Mouse (Mus musculus) midbrain, embryonic 13.5 days (tissue): ENCODE measurements at regions not wholly inside any gene's neighbourhood (a gene's known extent, or its start where the extent isn't known, plus 50 kb on each side); places are given as distances from the start of the nearest gene placed in this dataset.

Source experiments
- ATAC-seq: fragments of 200-750 bp; cut with Nextera tagmentation; 2 replicates; pipeline ENCODE4 v1.8.0; 2017; ENCODE audit warnings: mild to moderate bottlenecking, moderate TSS enrichment, moderate library complexity
- H3K27ac ChIP-seq: fragments of 300-500 bp; sonication (generic); 2 replicates; pipeline ENCODE4 v1.5.1; 2015; ENCODE audit warnings: inconsistent platforms, mild to moderate bottlenecking, moderate library complexity
- H3K27me3 ChIP-seq: fragments of 300-500 bp; sonication (generic); 2 replicates; pipeline ENCODE4 v1.6.1; 2015; ENCODE audit warnings: mild to moderate bottlenecking, inconsistent platforms
- H3K36me3 ChIP-seq: fragments of 300-500 bp; sonication (generic); 2 replicates; pipeline ENCODE4 v1.6.1; 2015; ENCODE audit warnings: mild to moderate bottlenecking, inconsistent platforms
- H3K4me1 ChIP-seq: fragments of 300-500 bp; sonication (generic); replicated peaks from 2 replicates; pipeline ENCODE4 v1.6.1; 2015; ENCODE audit warnings: inconsistent platforms
- H3K4me2 ChIP-seq: fragments of 300-500 bp; sonication (generic); replicated peaks from 2 replicates; pipeline ENCODE4 v1.6.1; 2015; ENCODE audit warnings: moderate library complexity, mild to moderate bottlenecking, inconsistent platforms
- H3K4me3 ChIP-seq: fragments of 300-500 bp; sonication (generic); replicated peaks from 2 replicates; pipeline ENCODE4 v1.5.1; 2015; ENCODE audit warnings: mild to moderate bottlenecking, inconsistent platforms
- H3K9ac ChIP-seq: fragments of 300-500 bp; sonication (generic); replicated peaks from 2 replicates; pipeline ENCODE4 v1.6.1; 2015; ENCODE audit warnings: mild to moderate bottlenecking, inconsistent platforms
- H3K9me3 ChIP-seq: fragments of 300-500 bp; sonication (generic); 2 replicates; pipeline ENCODE4 v1.6.1; 2016; ENCODE audit warnings: mild to moderate bottlenecking, inconsistent platforms
- WGBS: fragments of 180-500 bp; shearing (Covaris S2); methylation state at CpG from one replicate; pipeline ENCODE4 v1.1.7; 2015; 5-methylcytosine and 5-hydroxymethylcytosine counted together

- Histone ChIP-seq H3K4me2 (no peak overlapping the region), H3K4me3 (no peak overlapping the region), H3K27ac (no peak overlapping the region), H3K9ac (no peak overlapping the region), H3K36me3 (no peaks in the 10 kb centered on the region), H3K9me3 (no peaks in the 10 kb centered on the region), H3K27me3 (no peaks in the 10 kb centered on the region), H3K4me1 (no peaks in the 10 kb centered on the region)
- WGBS = 62% methylated on average over 2 of the region's 2 CpGs
- ATAC-seq = no peak
These were observed 368.7 kb downstream of the Tmem135 start for GRCm38 (mm10) chr7:89035138-89035996.

GRCm38 (mm10) chr7:89023230-89024030, 380.6 kb downstream of the Tmem135 start:
- no peaks in the 10 kb centered on the region for H3K9me3 ChIP-seq
- no peaks in the 10 kb centered on the region for H3K4me1 ChIP-seq
- H3K4me2 ChIP-seq = no peak overlapping the region
- H3K9ac ChIP-seq = no peak overlapping the region
- H3K27me3 ChIP-seq = no peaks in the 10 kb centered on the region
- no peak overlapping the region for H3K4me3 ChIP-seq
- no peaks in the 10 kb centered on the region for H3K36me3 ChIP-seq
- 0 out of 2 replicates have a peak, but pooled peaks have one; percentile 48 for ATAC-seq
- WGBS = 85% methylated on average over 3 of the region's 3 CpGs
- no peak overlapping the region for H3K27ac ChIP-seq

GRCm38 (mm10) chr7:88998815-88999392, 405.1 kb downstream of the Tmem135 start:
- H3K9me3 ChIP-seq = no peaks in the 10 kb centered on the region
- H3K4me2 ChIP-seq = no peak overlapping the region
- ATAC-seq = peak; percentile 27; the same call in 1 of the 2 replicates
- H3K27ac ChIP-seq = no peak overlapping the region
- no peak overlapping the region for H3K4me3 ChIP-seq
- H3K4me1 ChIP-seq = no peaks in the 10 kb centered on the region
- H3K9ac ChIP-seq = no peak overlapping the region
- no peaks in the 10 kb centered on the region for H3K27me3 ChIP-seq
- WGBS = 81% methylated on average over 4 of the region's 4 CpGs
- H3K36me3 ChIP-seq = no peaks in the 10 kb centered on the region

GRCm38 (mm10) chr7:88997815-88998477, 406.1 kb downstream of the Tmem135 start:
- H3K4me2 ChIP-seq = no peak overlapping the region
- no peaks in the 10 kb centered on the region for H3K36me3 ChIP-seq
- no peaks in the 10 kb centered on the region for H3K4me1 ChIP-seq
- 86% methylated on average over 3 of the region's 3 CpGs for WGBS
- H3K4me3 ChIP-seq = no peak overlapping the region
- H3K27ac ChIP-seq = no peak overlapping the region
- no peaks in the 10 kb centered on the region for H3K9me3 ChIP-seq
- no peak for ATAC-seq
- H3K9ac ChIP-seq = no peak overlapping the region
- H3K27me3 ChIP-seq = no peaks in the 10 kb centered on the region

GRCm38 (mm10) chr7:88974436-88974835, 429.6 kb downstream of the Tmem135 start:
- H3K27me3 ChIP-seq = no peaks in the 10 kb centered on the region
- H3K4me2 ChIP-seq = no peak overlapping the region
- no peak for ATAC-seq
- no peak overlapping the region for H3K4me3 ChIP-seq
- no peak overlapping the region for H3K9ac ChIP-seq
- no peak overlapping the region for H3K27ac ChIP-seq
- H3K36me3 ChIP-seq = no peaks in the 10 kb centered on the region
- 82% methylated on average over 4 of the region's 4 CpGs for WGBS
- H3K9me3 ChIP-seq = no peaks in the 10 kb centered on the region
- H3K4me1 ChIP-seq = no peaks in the 10 kb centered on the region

GRCm38 (mm10) chr7:88960841-88961240, 443.2 kb downstream of the Tmem135 start:
- Histone ChIP-seq H3K4me1 (peaks cover 12% of the 10 kb centered on the region; the same call in 1 of the 2 replicates), H3K27ac (no peak overlapping the region), H3K4me3 (no peak overlapping the region), H3K27me3 (no peaks in the 10 kb centered on the region), H3K9ac (no peak overlapping the region), H3K36me3 (no peaks in the 10 kb centered on the region), H3K9me3 (no peaks in the 10 kb centered on the region), H3K4me2 (no peak overlapping the region)
- ATAC-seq = no peak

- Histone ChIP-seq H3K27me3 (no peaks in the 10 kb centered on the region), H3K9me3 (no peaks in the 10 kb centered on the region), H3K27ac (no peak overlapping the region), H3K9ac (no peak overlapping the region), H3K4me2 (no peak overlapping the region), H3K36me3 (no peaks in the 10 kb centered on the region), H3K4me1 (peaks cover 12% of the 10 kb centered on the region; the same call in 1 of the 2 replicates), H3K4me3 (no peak overlapping the region)
- 70% methylated on average over 4 of the region's 4 CpGs for WGBS
- ATAC-seq = no peak
These were observed 443.8 kb downstream of the Tmem135 start for GRCm38 (mm10) chr7:88960190-88960589.

- no peak overlapping the region for H3K4me3 ChIP-seq
- ATAC-seq = no peak
- peaks cover 12% of the 10 kb centered on the region; the same call in 1 of the 2 replicates for H3K4me1 ChIP-seq
- H3K36me3 ChIP-seq = no peaks in the 10 kb centered on the region
- H3K9ac ChIP-seq = no peak overlapping the region
- H3K27ac ChIP-seq = no peak overlapping the region
- no peaks in the 10 kb centered on the region for H3K27me3 ChIP-seq
- H3K9me3 ChIP-seq = no peaks in the 10 kb centered on the region
- no peak overlapping the region for H3K4me2 ChIP-seq
- WGBS = 54% methylated on average over 6 of the region's 6 CpGs
These were observed 444.5 kb downstream of the Tmem135 start for GRCm38 (mm10) chr7:88959332-88960124.

GRCm38 (mm10) chr7:88954978-88955377, 449.0 kb downstream of the Tmem135 start:
- peaks cover 9% of the 10 kb centered on the region; the same call in 1 of the 2 replicates for H3K4me1 ChIP-seq
- ATAC-seq = no peak

GRCm38 (mm10) chr7:88945338-88945737, 458.7 kb downstream of the Tmem135 start:
- H3K4me3 ChIP-seq = no peak overlapping the region
- H3K36me3 ChIP-seq = no peaks in the 10 kb centered on the region

More at GRCm38 (mm10) chr7:88954978-88955377, 449.0 kb downstream of the Tmem135 start:
- no peak overlapping the region for H3K4me3 ChIP-seq
- H3K27ac ChIP-seq = no peak overlapping the region
- no peak overlapping the region for H3K9ac ChIP-seq
- H3K27me3 ChIP-seq = no peaks in the 10 kb centered on the region
- no peak overlapping the region for H3K4me2 ChIP-seq
- 79% methylated on average over 3 of the region's 3 CpGs for WGBS
- H3K36me3 ChIP-seq = no peaks in the 10 kb centered on the region
- no peaks in the 10 kb centered on the region for H3K9me3 ChIP-seq

GRCm38 (mm10) chr7:88944936-88945335, 459.1 kb downstream of the Tmem135 start:
- no peak for ATAC-seq

More at GRCm38 (mm10) chr7:88945338-88945737, 458.7 kb downstream of the Tmem135 start:
- Histone ChIP-seq H3K9me3 (no peaks in the 10 kb centered on the region), H3K27ac (no peak overlapping the region), H3K4me1 (no peaks in the 10 kb centered on the region), H3K9ac (no peak overlapping the region), H3K27me3 (no peaks in the 10 kb centered on the region), H3K4me2 (no peak overlapping the region)
- no peak for ATAC-seq

More at GRCm38 (mm10) chr7:88944936-88945335, 459.1 kb downstream of the Tmem135 start:
- Histone ChIP-seq H3K27ac (no peak overlapping the region), H3K9me3 (no peaks in the 10 kb centered on the region), H3K36me3 (no peaks in the 10 kb centered on the region), H3K4me3 (no peak overlapping the region), H3K9ac (no peak overlapping the region), H3K4me1 (no peaks in the 10 kb centered on the region), H3K27me3 (no peaks in the 10 kb centered on the region), H3K4me2 (no peak overlapping the region)
- WGBS = 73% methylated on average over 2 of the region's 2 CpGs
